Mouse (Mus musculus) MEL (cell line): Measurements from ENCODE around the gene Exosc10. TPM values are rescaled to one million over a fixed set of nuclear protein-coding genes. Genes with fewer than 3 reads are reported as not detected.

Source experiments
- DNase-seq: peaks from one replicate; pipeline ENCODE4 v3.0.0; 2011; ENCODE audit warnings: low read depth, low spot score
- H3K27ac ChIP-seq: 2 replicates; pipeline ENCODE4 v1.5.1; 2012; ENCODE audit warnings: low read depth, mild to moderate bottlenecking, control low read depth, low read length, moderate library complexity; ENCODE audit not compliant: control insufficient read depth
- H3K27me3 ChIP-seq, 2 experiments: fragments of 150-350 bp in 1 of 2; sonication (generic) in 1 of 2; 2 replicates each; pipeline ENCODE4 v1.6.1; 2012; ENCODE audit warnings: low read length in 2 of 2, mild to moderate bottlenecking in 2 of 2, improper control_type of control experiment in 1 of 2, moderate library complexity in 1 of 2; ENCODE audit not compliant: insufficient read depth in 2 of 2, control insufficient read depth in 1 of 2
- H3K36me3 ChIP-seq, 2 experiments: 2 replicates each; pipeline ENCODE4 v1.6.1; 2012 to 2014; ENCODE audit warnings: low read length in 2 of 2, improper control_type of control experiment in 1 of 2, inconsistent platforms in 1 of 2, mild to moderate bottlenecking in 1 of 2; ENCODE audit not compliant: insufficient read depth in 2 of 2, control insufficient read depth in 1 of 2
- H3K4me1 ChIP-seq, 2 experiments: fragments of 150-350 bp in 1 of 2; sonication (generic) in 1 of 2; 2 replicates each; pipeline ENCODE4 v1.6.1; 2012; ENCODE audit warnings: low read length in 2 of 2, improper control_type of control experiment in 1 of 2, mild to moderate bottlenecking in 1 of 2; ENCODE audit not compliant: insufficient read depth in 2 of 2, control insufficient read depth in 1 of 2
- H3K4me3 ChIP-seq, 2 experiments: fragments of 150-350 bp in 1 of 2; sonication (generic) in 1 of 2; 2 replicates each; pipeline ENCODE4 v1.5.1; 2012; ENCODE audit warnings: low read depth in 2 of 2, low read length in 2 of 2, mild to moderate bottlenecking in 2 of 2, moderate library complexity in 2 of 2, control low read depth in 1 of 2, improper control_type of control experiment in 1 of 2; ENCODE audit not compliant: control insufficient read depth in 1 of 2, insufficient read depth in 1 of 2
- H3K79me2 ChIP-seq: 2 replicates; pipeline ENCODE4 v1.6.1; 2012; ENCODE audit warnings: mild to moderate bottlenecking, low read length, moderate library complexity; ENCODE audit not compliant: control insufficient read depth, poor library complexity, insufficient read depth
- H3K9ac ChIP-seq: 2 replicates; pipeline ENCODE4 v1.6.1; 2012; ENCODE audit warnings: low read depth, mild to moderate bottlenecking, control low read depth, low read length, moderate library complexity; ENCODE audit not compliant: control insufficient read depth, poor library complexity, severe bottlenecking
- H3K9me3 ChIP-seq: fragments of 150-350 bp; sonication (generic); replicated peaks from 2 replicates; pipeline ENCODE4 v1.6.1; 2012; ENCODE audit warnings: mild to moderate bottlenecking, low read length, improper control_type of control experiment, moderate library complexity; ENCODE audit not compliant: insufficient read depth
- BHLHE40 ChIP-seq: IDR thresholded peaks from 2 replicates; pipeline ENCODE4 v1.6.1; 2012; ENCODE audit warnings: low read depth, mild to moderate bottlenecking, inconsistent platforms, low read length, improper control_type of control experiment, borderline replicate concordance
- CHD2 ChIP-seq: IDR thresholded peaks from 2 replicates; pipeline ENCODE4 v1.6.1; 2011; ENCODE audit warnings: low read length, improper control_type of control experiment
- E2F4 ChIP-seq: IDR thresholded peaks from 2 replicates; pipeline ENCODE4 v1.6.1; 2011; ENCODE audit warnings: low read depth, low read length, improper control_type of control experiment, borderline replicate concordance
- GABPA ChIP-seq: IDR thresholded peaks from 2 replicates; pipeline ENCODE4 v1.6.1; 2012; ENCODE audit warnings: low read depth, mild to moderate bottlenecking, inconsistent platforms, low read length, improper control_type of control experiment, moderate library complexity
- HCFC1 ChIP-seq: IDR thresholded peaks from 2 replicates; pipeline ENCODE4 v1.6.1; 2012; ENCODE audit warnings: low read depth, mild to moderate bottlenecking, inconsistent platforms, low read length, improper control_type of control experiment, moderate library complexity
- JUND ChIP-seq: IDR thresholded peaks from 2 replicates; pipeline ENCODE4 v1.6.1; 2011; ENCODE audit warnings: low read depth, mild to moderate bottlenecking, improper control_type of control experiment, low read length
- MAFK ChIP-seq: IDR thresholded peaks from 2 replicates; pipeline ENCODE4 v1.6.1; 2011; ENCODE audit warnings: low read depth, mild to moderate bottlenecking, low read length, improper control_type of control experiment, borderline replicate concordance
- MYB ChIP-seq: IDR thresholded peaks from 2 replicates; pipeline ENCODE4 v1.6.1; 2011; ENCODE audit warnings: mild to moderate bottlenecking, low read depth, low read length, improper control_type of control experiment
- MYC ChIP-seq: IDR thresholded peaks from 2 replicates; pipeline ENCODE4 v1.6.1; 2011; ENCODE audit warnings: low read depth, mild to moderate bottlenecking, low read length, improper control_type of control experiment, moderate library complexity
- NELFE ChIP-seq: IDR thresholded peaks from 2 replicates; pipeline ENCODE4 v1.6.1; 2011; ENCODE audit warnings: low read depth, low read length, improper control_type of control experiment
- POLR2A ChIP-seq, 2 experiments: IDR thresholded peaks; 2 replicates each; pipeline ENCODE4 v1.6.1; 2011 to 2012; ENCODE audit warnings: low read length in 2 of 2, mild to moderate bottlenecking in 2 of 2, control low read depth in 1 of 2, improper control_type of control experiment in 1 of 2, low read depth in 1 of 2, moderate library complexity in 1 of 2; ENCODE audit not compliant: control insufficient read depth in 1 of 2, insufficient read depth in 1 of 2, poor library complexity in 1 of 2
- POLR2AphosphoS2 ChIP-seq: IDR thresholded peaks from 2 replicates; pipeline ENCODE4 v1.6.1; 2011; ENCODE audit warnings: low read length, improper control_type of control experiment
- POLR2AphosphoS5 ChIP-seq: IDR thresholded peaks from 2 replicates; pipeline ENCODE4 v1.6.1; 2012; ENCODE audit warnings: low read depth, borderline replicate concordance, mild to moderate bottlenecking, inconsistent platforms, low read length, moderate library complexity, mixed read lengths
- RCOR1 ChIP-seq: IDR thresholded peaks from 2 replicates; pipeline ENCODE4 v1.6.1; 2012; ENCODE audit warnings: low read depth, mild to moderate bottlenecking, inconsistent platforms, low read length, improper control_type of control experiment
- SIN3A ChIP-seq: IDR thresholded peaks from 2 replicates; pipeline ENCODE4 v1.6.1; 2012; ENCODE audit warnings: low read length, improper control_type of control experiment, inconsistent platforms
- SMC3 ChIP-seq: IDR thresholded peaks from 2 replicates; pipeline ENCODE4 v1.6.1; 2011; ENCODE audit warnings: low read depth, low read length, improper control_type of control experiment
- TBP ChIP-seq: IDR thresholded peaks from 2 replicates; pipeline ENCODE4 v1.8.0; 2011; ENCODE audit warnings: low read depth, low read length, improper control_type of control experiment
- TCF12 ChIP-seq: IDR thresholded peaks from 2 replicates; pipeline ENCODE4 v1.6.1; 2014; ENCODE audit warnings: low read depth, mild to moderate bottlenecking, inconsistent platforms, low read length, improper control_type of control experiment, moderate library complexity
- UBTF ChIP-seq: IDR thresholded peaks from 2 replicates; pipeline ENCODE4 v1.6.1; 2012; ENCODE audit warnings: low read depth, mild to moderate bottlenecking, inconsistent platforms, low read length, improper control_type of control experiment, moderate library complexity, borderline replicate concordance; ENCODE audit not compliant: insufficient read depth
- USF1 ChIP-seq: IDR thresholded peaks from 2 replicates; pipeline ENCODE4 v1.6.1; 2014; ENCODE audit warnings: low read depth, mild to moderate bottlenecking, inconsistent platforms, low read length, improper control_type of control experiment, moderate library complexity
- USF2 ChIP-seq, 2 experiments: IDR thresholded peaks; 2 replicates each; pipeline ENCODE4 v1.6.1; 2011 to 2012; ENCODE audit warnings: improper control_type of control experiment in 2 of 2, low read length in 2 of 2, borderline replicate concordance in 1 of 2, inconsistent platforms in 1 of 2, low read depth in 1 of 2, mild to moderate bottlenecking in 1 of 2; ENCODE audit not compliant: insufficient read depth in 1 of 2
- ZMIZ1 ChIP-seq: IDR thresholded peaks from 2 replicates; pipeline ENCODE4 v1.6.1; 2012; ENCODE audit warnings: low read depth, mild to moderate bottlenecking, inconsistent platforms, low read length, improper control_type of control experiment, moderate library complexity
- ZNF384 ChIP-seq: IDR thresholded peaks from 2 replicates; pipeline ENCODE4 v1.6.1; 2012; ENCODE audit warnings: low read depth, mild to moderate bottlenecking, inconsistent platforms, low read length, improper control_type of control experiment
- polyA plus RNA-seq, 2 experiments: library from polyadenylated mRNA; stranded (reverse) in 1 of 2; unstranded in 1 of 2; fragments of >175 nt in 1 of 2; fragments of >200 nt in 1 of 2; gene quantifications; 2 replicates each; pipeline versions ENCODE4 v1.2.1 to v1.2.4; 2012; ENCODE audit warnings: low replicate concordance in 2 of 2, low read depth in 1 of 2; ENCODE audit not compliant: insufficient read length in 2 of 2, insufficient read depth in 1 of 2, missing spikeins in 1 of 2
- total RNA-seq: library from RNA; depleted of rRNA; stranded (reverse); fragments of 300-350 nt; gene quantifications from 2 replicates; pipeline ENCODE4 v1.2.3, GENCODE M21; 2012

Gene Exosc10
- total and polyA plus RNA-seq, 3 experiments = 71.5 to 109 (median 90.5) TPM

GRCm38 (mm10) chr4:148532516-148532915 is 25.7 kb upstream of the Exosc10 start:
- Histone ChIP-seq H3K27me3 (no peaks in the 10 kb centered on the region), H3K4me1 (no peaks in the 10 kb centered on the region)
- TF ChIP-seq TBP (no peak), TCF12 (no peak), MYC (no peak), POLR2AphosphoS2 (no peak), MYB (no peak)
- TF ChIP-seq, all 39 proteins: peak for 0
- DNase-seq = no peak
- no peak overlapping the region for H3K27ac ChIP-seq
- no peak overlapping the region for H3K9ac ChIP-seq
- no peak overlapping the region for H3K4me3 ChIP-seq
- no peaks in the 10 kb centered on the region for H3K79me2 ChIP-seq
- H3K9me3 ChIP-seq = no peaks in the 10 kb centered on the region
- H3K36me3 ChIP-seq = peaks cover 0 to 2% of the 10 kb centered on the region in 2 experiments; a peak in 2 of 4 replicates

GRCm38 (mm10) chr4:148533613-148534328 is 24.5 kb upstream of the Exosc10 start:
- no peaks in the 10 kb centered on the region for H3K4me1 ChIP-seq
- H3K9ac ChIP-seq = no peak overlapping the region
- H3K9me3 ChIP-seq = no peaks in the 10 kb centered on the region
- DNase-seq = no peak
- TF ChIP-seq RCOR1 (no peak), GABPA (no peak), MAFK (no peak), USF1 (no peak), TBP (no peak), ZMIZ1 (no peak), USF2 (IDR thresholded peaks at IDR 0.05; ENCODE audit: borderline replicate concordance in 1 of 2, insufficient read depth in 1 of 2, low read depth in 1 of 2, low read length in 2 of 2) (no peak), ZNF384 (no peak), SIN3A (no peak), MYC (no peak), POLR2A (IDR thresholded peaks at IDR 0.05; ENCODE audit: control insufficient read depth in 1 of 2, insufficient read depth in 1 of 2, low read depth in 1 of 2, low read length in 2 of 2, poor library complexity in 1 of 2) (no peak), JUND (no peak), SMC3 (no peak), UBTF (no peak), BHLHE40 (no peak), CHD2 (no peak), E2F4 (no peak), HCFC1 (no peak), NELFE (no peak), POLR2AphosphoS5 (no peak)
- peaks cover 0 to 4% of the 10 kb centered on the region in 2 experiments; a peak in 2 of 4 replicates for H3K36me3 ChIP-seq
- no peaks in the 10 kb centered on the region for H3K27me3 ChIP-seq
- no peak overlapping the region for H3K27ac ChIP-seq
- no peak overlapping the region for H3K4me3 ChIP-seq
- H3K79me2 ChIP-seq = no peaks in the 10 kb centered on the region
